Mouse (Mus musculus) left cerebral cortex, adult 11 months (tissue): ENCODE results near the gene Fnbp1l.

Experiments
- DNase-seq: peaks from one replicate; pipeline ENCODE4 v3.0.0; 2022; ENCODE audit warnings: low spot score

Gene Fnbp1l

DNA sequence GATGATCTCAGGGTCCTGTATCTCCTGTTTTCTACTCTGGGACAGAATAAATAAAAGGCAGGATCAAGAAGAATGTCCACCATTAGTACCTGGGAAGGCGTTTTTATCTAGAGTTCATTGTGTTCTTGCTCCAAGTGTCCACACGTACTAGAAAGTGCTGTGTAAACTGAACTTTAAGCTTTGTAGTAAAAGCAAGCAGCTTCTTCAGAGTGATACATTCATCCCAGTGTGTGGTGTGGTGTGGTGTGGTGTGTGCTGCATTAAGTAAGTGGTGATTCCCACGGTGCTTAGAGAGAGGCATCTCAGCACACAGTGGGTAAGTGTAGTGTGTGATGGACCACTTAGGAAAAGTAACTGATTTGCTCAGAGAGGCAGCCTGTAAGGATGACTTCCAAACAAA is 91.0 kb downstream of the Fnbp1l start:
- DNase-seq: no peak

GRCm38 (mm10) chr3:122521294-122521693 is 98.2 kb downstream of the Fnbp1l start:
- no peak for DNase-seq

DNA sequence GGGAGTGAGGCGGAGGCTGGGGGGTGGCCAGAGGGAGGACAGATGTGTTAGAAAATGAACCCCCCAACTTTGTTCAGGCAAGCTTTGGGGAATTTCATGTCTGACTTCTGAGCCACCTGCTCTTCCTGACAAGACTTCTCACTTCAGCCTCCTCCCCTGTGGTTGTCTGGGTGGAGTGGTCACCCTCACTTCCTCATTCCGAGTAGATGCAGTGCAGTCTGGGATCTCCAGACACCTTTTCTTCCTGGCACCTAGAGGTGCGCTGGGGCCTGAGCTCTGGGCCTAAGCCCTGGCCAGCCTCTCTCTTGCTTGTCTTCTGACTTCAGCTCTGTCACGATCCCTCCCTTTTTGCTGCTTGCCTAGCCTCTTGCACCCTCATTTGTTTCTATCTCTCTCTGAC is 98.6 kb downstream of the Fnbp1l start:
- no peak for DNase-seq

DNA sequence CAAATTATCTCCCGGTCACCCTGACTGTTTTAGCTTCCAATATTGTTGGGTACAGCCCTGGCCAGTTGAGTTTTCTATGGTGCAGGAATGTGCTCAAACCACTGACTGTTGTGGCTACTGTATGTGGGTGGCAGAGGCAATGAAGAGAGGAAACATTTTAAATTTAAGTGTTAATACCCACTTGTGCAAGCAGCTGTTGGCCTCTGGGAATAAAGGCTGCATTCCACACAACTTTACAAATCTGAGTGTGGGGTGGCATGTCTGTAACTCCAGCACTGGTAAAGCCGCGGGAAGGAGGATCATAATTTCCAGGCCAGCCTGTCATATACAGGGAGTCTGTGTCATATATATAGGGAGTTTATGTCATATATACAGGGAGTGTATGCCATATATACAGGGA is 99.2 kb downstream of the Fnbp1l start:
- DNase-seq: no peak

DNA sequence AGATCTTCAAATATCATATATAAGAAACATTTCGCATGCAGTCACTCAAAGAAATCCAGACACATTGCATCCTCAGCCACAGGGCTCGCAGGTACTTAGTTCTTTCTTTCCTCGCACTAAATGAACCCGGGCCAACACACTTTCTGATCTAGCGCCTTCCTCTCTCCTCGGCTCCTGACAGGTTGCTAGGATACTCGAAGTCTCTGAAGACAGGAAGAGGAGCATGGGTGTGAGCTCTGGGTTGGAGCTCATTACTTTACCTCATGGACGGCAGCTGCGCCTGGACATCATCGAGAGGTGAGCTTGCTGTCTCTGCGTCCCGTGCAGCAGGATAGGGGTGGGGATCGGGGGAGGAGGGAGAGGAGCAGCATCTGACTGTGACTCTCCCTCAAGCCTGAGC is 100.4 kb downstream of the Fnbp1l start:
- no peak for DNase-seq

DNA sequence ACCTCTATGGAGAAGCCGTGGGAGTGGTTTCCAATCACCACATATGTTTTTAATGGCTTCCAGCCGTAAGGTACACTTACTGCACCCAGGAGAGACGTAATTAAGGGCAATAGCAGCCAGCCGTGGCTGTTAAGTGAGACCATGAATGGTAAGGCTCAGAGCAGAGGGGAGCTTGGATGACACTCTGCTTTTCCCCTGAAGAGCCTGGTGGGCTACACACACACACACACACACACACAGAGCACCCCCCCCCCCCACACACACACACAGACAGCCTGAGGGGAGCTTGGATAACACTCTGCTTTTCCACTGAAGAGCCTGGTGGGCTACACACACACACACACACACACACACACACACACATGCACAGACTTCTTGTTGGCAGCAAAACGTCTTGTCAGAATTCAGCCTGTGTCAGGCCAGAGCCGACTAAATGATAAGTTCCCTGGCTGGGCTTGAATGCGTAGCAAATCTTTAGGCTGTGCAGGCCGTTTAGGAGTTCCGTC is 101.2 kb downstream of the Fnbp1l start:
- DNase-seq: no peak

DNA sequence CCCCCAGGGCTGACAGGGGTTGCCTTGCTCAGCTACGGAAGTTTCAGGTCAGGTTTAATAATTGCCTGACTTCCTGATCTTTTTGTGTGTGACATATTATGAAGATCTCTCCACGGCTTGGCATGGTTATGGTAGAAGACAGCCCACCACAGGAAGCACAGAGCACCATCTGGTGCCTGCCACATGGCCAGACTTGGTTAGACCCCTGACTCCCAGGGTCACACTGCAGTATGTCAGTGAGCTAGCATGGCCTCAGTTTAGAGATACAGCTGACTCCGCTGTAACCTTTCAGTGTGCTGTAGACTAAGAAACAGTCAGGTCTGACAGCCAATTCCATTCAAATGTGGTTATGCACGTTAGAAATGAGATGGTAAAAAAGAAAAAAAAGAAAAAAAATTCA is 101.8 kb downstream of the Fnbp1l start:
- DNase-seq: no peak

- DNase-seq: no peak
Observed at GRCm38 (mm10) chr3:122516327-122516695, 103.2 kb downstream of the Fnbp1l start.

- DNase-seq: no peak
Observed at GRCm38 (mm10) chr3:122515568-122516326, 103.8 kb downstream of the Fnbp1l start.

DNA sequence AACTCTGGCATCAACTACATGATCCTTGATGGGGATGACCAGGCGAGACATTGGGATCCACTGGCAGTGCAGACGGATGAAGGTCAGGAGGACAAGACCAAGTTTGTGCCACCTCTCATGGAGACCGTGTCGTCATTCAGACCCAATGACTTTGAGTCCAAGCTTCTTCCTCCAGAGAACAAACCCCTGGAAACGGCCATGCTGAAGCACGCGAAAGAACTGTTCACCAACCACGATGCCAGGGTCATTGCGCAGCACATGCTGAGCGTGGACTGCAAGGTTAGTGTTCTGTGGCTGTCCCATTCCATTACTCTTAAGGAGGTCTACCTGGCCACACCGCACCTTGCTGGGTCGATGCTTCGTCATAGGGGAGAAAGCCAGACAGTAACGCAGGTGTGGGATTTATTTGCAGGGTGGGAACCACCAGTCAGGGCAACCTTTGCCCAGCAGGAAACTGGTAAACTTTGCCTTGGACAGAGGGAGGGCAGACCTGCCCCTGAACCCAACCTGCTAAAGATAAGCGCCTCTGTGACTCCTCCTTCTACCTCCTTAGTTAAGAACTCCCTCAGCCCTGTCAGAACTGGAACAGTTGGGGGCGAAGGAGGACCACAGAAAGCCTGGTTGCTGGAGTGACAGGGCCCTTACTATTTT is 106.7 kb downstream of the Fnbp1l start:
- DNase-seq: no peak

GRCm38 (mm10) chr3:122511721-122512619 is 107.5 kb downstream of the Fnbp1l start:
- DNase-seq: no peak

DNA sequence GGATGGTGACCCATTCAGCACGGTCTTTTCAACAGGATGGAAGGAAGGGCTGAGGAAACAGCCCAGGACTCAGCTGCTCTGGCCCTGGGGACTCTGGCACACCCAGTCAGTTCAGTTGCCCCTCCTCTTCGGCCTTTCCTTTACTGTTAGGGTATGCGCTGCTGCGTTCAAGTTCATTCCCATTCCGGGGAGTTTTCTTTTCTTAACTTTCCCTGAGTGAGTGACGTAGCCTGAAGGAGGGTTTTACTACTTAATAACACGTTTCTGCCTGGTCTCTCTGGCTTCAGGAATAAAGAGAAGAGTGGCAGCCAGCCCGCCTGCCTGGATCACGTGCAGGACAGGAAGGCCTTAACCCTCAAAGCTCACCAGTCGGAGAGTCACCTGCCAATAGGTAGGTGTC is 108.6 kb downstream of the Fnbp1l start:
- DNase-seq: no peak

DNA sequence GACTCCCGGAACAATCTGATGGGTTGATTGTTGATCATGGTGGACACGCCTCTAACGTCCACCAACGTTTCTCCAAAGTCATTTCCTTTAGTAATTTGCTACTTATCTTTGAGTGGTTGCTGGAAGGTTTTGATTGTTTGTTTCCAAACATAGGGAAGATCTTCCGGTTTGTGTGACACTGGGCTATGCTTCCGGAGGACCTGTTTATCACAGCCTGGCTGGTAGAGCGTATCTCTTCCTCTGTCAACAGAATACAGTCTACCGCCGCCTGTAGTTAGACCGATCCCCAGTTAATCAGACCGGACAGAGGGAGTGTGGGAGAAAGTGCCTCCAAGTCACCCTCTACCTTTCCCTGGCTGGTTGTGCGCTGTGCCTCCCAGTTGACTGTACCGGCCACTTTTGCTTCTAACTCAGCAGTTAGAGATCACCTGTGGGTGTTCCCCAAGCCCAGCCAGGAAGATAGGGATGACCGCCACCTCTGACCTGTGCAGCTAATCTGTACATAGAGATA is 109.2 kb downstream of the Fnbp1l start:
- no peak for DNase-seq

- no peak for DNase-seq
Observed at GRCm38 (mm10) chr3:122509534-122510239, 109.8 kb downstream of the Fnbp1l start.

DNA sequence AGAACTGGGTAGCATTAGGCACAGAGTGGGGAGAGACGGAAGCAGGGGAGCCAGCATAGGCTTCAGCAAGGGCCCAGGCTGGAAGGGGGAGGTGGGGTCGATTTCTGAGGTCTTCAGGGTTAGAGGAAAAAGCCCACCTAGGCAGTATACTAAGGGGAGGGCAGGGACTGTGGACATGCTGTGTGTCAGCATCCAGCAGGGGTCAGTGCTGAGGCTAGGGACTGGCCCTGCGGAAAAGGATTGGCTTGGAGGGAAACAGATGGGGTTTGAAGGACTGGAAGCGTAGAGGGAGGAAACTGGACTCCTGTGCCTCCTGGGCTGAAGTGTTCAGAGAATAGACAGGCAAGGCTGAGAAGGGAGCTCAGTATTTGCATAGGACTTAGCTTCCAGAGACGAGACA is 110.4 kb downstream of the Fnbp1l start:
- no peak for DNase-seq

GRCm38 (mm10) chr3:122507826-122508225 is 111.7 kb downstream of the Fnbp1l start:
- no peak for DNase-seq

DNA sequence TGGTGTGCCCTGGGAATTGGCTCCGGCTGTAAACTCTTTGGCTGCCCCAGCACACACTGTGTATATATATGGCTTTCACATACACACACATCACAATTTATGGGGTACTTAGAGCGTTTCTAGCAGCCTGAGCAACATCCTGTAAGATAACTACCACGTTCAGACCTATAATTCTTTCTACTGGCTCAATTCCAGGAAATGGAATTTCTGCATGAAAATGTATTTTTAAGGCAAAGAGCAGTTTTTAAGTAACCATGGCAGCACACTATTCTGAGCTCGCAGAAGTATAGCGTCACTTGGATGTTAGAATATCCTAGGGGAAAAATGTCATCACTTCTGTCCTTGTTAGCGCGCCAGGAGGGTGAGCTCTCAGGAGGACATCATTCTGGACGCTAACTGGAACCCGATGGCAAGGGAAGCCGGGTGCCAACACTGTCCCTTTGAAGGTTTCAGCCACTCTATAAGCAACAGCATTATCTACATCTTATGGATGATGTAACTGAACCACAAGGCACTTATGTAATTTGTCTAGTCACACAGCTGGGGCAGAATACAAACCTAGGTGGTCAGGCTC is 113.1 kb downstream of the Fnbp1l start:
- DNase-seq: peak; percentile 64

DNA sequence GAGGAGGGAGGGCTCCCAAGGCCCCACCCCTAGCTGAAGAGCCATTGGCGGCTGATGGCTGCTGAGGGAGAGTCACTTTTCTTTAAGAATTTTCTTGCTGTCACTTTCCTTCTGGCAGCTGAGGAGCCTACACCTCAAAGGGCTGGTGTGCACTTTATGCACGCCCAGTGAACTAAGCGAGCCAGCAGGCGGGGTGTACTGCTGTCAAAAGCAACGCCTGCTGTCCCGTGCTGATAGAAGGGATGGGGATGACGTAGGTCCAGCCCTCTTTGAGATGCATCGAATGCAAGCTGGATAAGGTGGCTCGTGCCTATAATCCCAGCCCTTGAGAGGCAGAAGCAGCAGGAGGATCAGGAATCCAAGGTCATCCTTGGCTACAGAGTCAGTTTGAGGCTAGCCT is 118.6 kb downstream of the Fnbp1l start:
- no peak for DNase-seq

GRCm38 (mm10) chr3:122499647-122500046 is 119.9 kb downstream of the Fnbp1l start:
- no peak for DNase-seq

DNA sequence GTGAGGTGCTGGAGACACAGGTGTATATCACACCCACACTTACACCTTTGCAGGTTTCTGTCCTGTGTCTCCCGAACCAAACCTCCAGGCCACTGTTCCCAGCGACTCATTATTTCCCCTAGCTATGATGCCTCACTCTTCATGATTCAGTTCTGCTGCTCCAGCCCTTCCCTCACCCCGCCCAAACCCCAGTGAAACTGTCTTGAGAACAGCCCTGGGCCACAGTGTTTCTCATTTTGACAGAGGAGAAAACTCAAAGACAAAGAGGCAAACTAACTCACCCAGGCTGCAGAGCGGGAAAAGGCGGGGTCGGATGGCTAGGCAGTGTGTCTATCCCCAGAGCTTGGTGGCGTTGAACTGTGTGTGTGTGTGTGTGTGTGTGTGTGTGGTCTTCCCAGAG is 121.0 kb downstream of the Fnbp1l start:
- no peak for DNase-seq

- no peak for DNase-seq
Observed at GRCm38 (mm10) chr3:122497871-122498270, 121.6 kb downstream of the Fnbp1l start.
